Mouse (Mus musculus): Measurements from ENCODE around the gene Vgll4. TPM values are rescaled to one million over a fixed set of nuclear protein-coding genes. Genes with fewer than 3 reads are reported as not detected.

The Vgll4 gene
- polyA plus RNA-seq, 1 experiment from 2014 or later, result 52.7 TPM

- no peak overlapping the region for H3K27ac ChIP-seq (replicated peaks in 1 of 2; ENCODE audit: control insufficient read depth in 1 of 2, insufficient read depth in 1 of 2, low read depth in 2 of 2, low read length in 2 of 2)
- peaks cover 58 to 94% of the 10 kb centered on the region in 2 experiments for H3K4me1 ChIP-seq (ENCODE audit: control insufficient read depth in 2 of 2, insufficient read depth in 2 of 2, low read length in 2 of 2)
- no peaks in the 10 kb centered on the region for H3K27me3 ChIP-seq (ENCODE audit: control insufficient read depth, insufficient read depth, low read length)
- no peak for ATAC-seq (ENCODE audit: insufficient number of reproducible peaks, insufficient read depth, low FRiP score, low read depth)
- no peak overlapping the region for H3K4me3 ChIP-seq (ENCODE audit: control insufficient read depth in 1 of 2, insufficient read depth in 1 of 2, low read depth in 1 of 2, low read length in 2 of 2)
- WGBS, result 84% methylated on average over 6 of the region's 6 CpGs
- H3K4me2 ChIP-seq (ENCODE audit: low read length), result no peak overlapping the region
- H3K9me3 ChIP-seq (ENCODE audit: control insufficient read depth, low read length), result no peaks in the 10 kb centered on the region
- H3K36me3 ChIP-seq (ENCODE audit: control insufficient read depth, insufficient read depth, low read length), result peaks cover 38% of the 10 kb centered on the region
- H3K9ac ChIP-seq (ENCODE audit: low read length), result no peak overlapping the region
Measured at GRCm38 (mm10) chr6:114886012-114886411, 83.8 kb downstream of the Vgll4 start.

GRCm38 (mm10) chr6:114885129-114885528 lies 84.7 kb downstream of the Vgll4 start:
- ATAC-seq (ENCODE audit: insufficient number of reproducible peaks, insufficient read depth, low FRiP score, low read depth), result no peak
- no peaks in the 10 kb centered on the region for H3K9me3 ChIP-seq (ENCODE audit: control insufficient read depth, low read length)
- no peak overlapping the region for H3K9ac ChIP-seq (ENCODE audit: low read length)
- H3K36me3 ChIP-seq (ENCODE audit: control insufficient read depth, insufficient read depth, low read length), result peaks cover 40% of the 10 kb centered on the region
- H3K27ac ChIP-seq (replicated peaks in 1 of 2; ENCODE audit: control insufficient read depth in 1 of 2, insufficient read depth in 1 of 2, low read depth in 2 of 2, low read length in 2 of 2), result peak overlapping the region in 1 of 2 experiments; percentile 91; a peak in 2 of 4 replicates
- H3K4me1 ChIP-seq (ENCODE audit: control insufficient read depth in 2 of 2, insufficient read depth in 2 of 2, low read length in 2 of 2), result peaks cover 54 to 94% of the 10 kb centered on the region in 2 experiments
- H3K4me2 ChIP-seq (ENCODE audit: low read length), result no peak overlapping the region
- no peaks in the 10 kb centered on the region for H3K27me3 ChIP-seq (ENCODE audit: control insufficient read depth, insufficient read depth, low read length)
- H3K4me3 ChIP-seq (ENCODE audit: control insufficient read depth in 1 of 2, insufficient read depth in 1 of 2, low read depth in 1 of 2, low read length in 2 of 2), result no peak overlapping the region
- 78% methylated on average over 5 of the region's 5 CpGs for WGBS

- no peaks in the 10 kb centered on the region for H3K27me3 ChIP-seq (ENCODE audit: control insufficient read depth, insufficient read depth, low read length)
- peak; percentile 64; the same call in 1 of the 2 replicates for ATAC-seq (ENCODE audit: insufficient number of reproducible peaks, insufficient read depth, low FRiP score, low read depth)
- H3K27ac ChIP-seq (replicated peaks in 1 of 2; ENCODE audit: control insufficient read depth in 1 of 2, insufficient read depth in 1 of 2, low read depth in 2 of 2, low read length in 2 of 2), result peak overlapping the region; percentile 84 to 91
- WGBS, result 6% methylated on average over 9 of the region's 9 CpGs
- peak overlapping the region; percentile 14 for H3K4me2 ChIP-seq (ENCODE audit: low read length)
- no peaks in the 10 kb centered on the region for H3K9me3 ChIP-seq (ENCODE audit: control insufficient read depth, low read length)
- no peak overlapping the region for H3K4me3 ChIP-seq (ENCODE audit: control insufficient read depth in 1 of 2, insufficient read depth in 1 of 2, low read depth in 1 of 2, low read length in 2 of 2)
- H3K36me3 ChIP-seq (ENCODE audit: control insufficient read depth, insufficient read depth, low read length), result peaks cover 34% of the 10 kb centered on the region
- H3K9ac ChIP-seq (ENCODE audit: low read length), result peak overlapping the region; percentile 46
- peaks cover 59 to 97% of the 10 kb centered on the region in 2 experiments for H3K4me1 ChIP-seq (ENCODE audit: control insufficient read depth in 2 of 2, insufficient read depth in 2 of 2, low read length in 2 of 2)
Measured at GRCm38 (mm10) chr6:114883261-114883740, 86.5 kb downstream of the Vgll4 start.

- Histone ChIP-seq H3K27me3 (ENCODE audit: control insufficient read depth, insufficient read depth, low read length) (no peaks in the 10 kb centered on the region), H3K4me1 (ENCODE audit: control insufficient read depth in 2 of 2, insufficient read depth in 2 of 2, low read length in 2 of 2) (peaks cover 59 to 97% of the 10 kb centered on the region in 2 experiments), H3K4me2 (ENCODE audit: low read length) (peak overlapping the region; percentile 14), H3K4me3 (ENCODE audit: control insufficient read depth in 1 of 2, insufficient read depth in 1 of 2, low read depth in 1 of 2, low read length in 2 of 2) (no peak overlapping the region), H3K27ac (replicated peaks in 1 of 2; ENCODE audit: control insufficient read depth in 1 of 2, insufficient read depth in 1 of 2, low read depth in 2 of 2, low read length in 2 of 2) (peak overlapping the region; percentile 84 to 91), H3K9me3 (ENCODE audit: control insufficient read depth, low read length) (no peaks in the 10 kb centered on the region), H3K9ac (ENCODE audit: low read length) (peak overlapping the region; percentile 46), H3K36me3 (ENCODE audit: control insufficient read depth, insufficient read depth, low read length) (peaks cover 28% of the 10 kb centered on the region)
- 37% methylated on average over 7 of the region's 7 CpGs for WGBS
- no peak for ATAC-seq (ENCODE audit: insufficient number of reproducible peaks, insufficient read depth, low FRiP score, low read depth)
Measured at GRCm38 (mm10) chr6:114882675-114883074, 87.1 kb downstream of the Vgll4 start.

GRCm38 (mm10) chr6:114882212-114882611 lies 87.6 kb downstream of the Vgll4 start:
- ATAC-seq (ENCODE audit: insufficient number of reproducible peaks, insufficient read depth, low FRiP score, low read depth), result no peak
- Histone ChIP-seq H3K36me3 (ENCODE audit: control insufficient read depth, insufficient read depth, low read length) (peaks cover 23% of the 10 kb centered on the region), H3K27me3 (ENCODE audit: control insufficient read depth, insufficient read depth, low read length) (no peaks in the 10 kb centered on the region), H3K27ac (replicated peaks in 1 of 2; ENCODE audit: control insufficient read depth in 1 of 2, insufficient read depth in 1 of 2, low read depth in 2 of 2, low read length in 2 of 2) (peak overlapping the region; percentile 84 to 91), H3K4me2 (ENCODE audit: low read length) (0 out of 2 replicates have a peak overlapping the region, but pooled peaks have one; percentile 14), H3K9ac (ENCODE audit: low read length) (peak overlapping the region; percentile 46), H3K4me1 (ENCODE audit: control insufficient read depth in 2 of 2, insufficient read depth in 2 of 2, low read length in 2 of 2) (peaks cover 58 to 97% of the 10 kb centered on the region in 2 experiments), H3K4me3 (ENCODE audit: control insufficient read depth in 1 of 2, insufficient read depth in 1 of 2, low read depth in 1 of 2, low read length in 2 of 2) (no peak overlapping the region), H3K9me3 (ENCODE audit: control insufficient read depth, low read length) (no peaks in the 10 kb centered on the region)
- WGBS, result 46% methylated on average over 5 of the region's 5 CpGs

- ATAC-seq (ENCODE audit: insufficient number of reproducible peaks, insufficient read depth, low FRiP score, low read depth), result no peak
- Histone ChIP-seq H3K36me3 (ENCODE audit: control insufficient read depth, insufficient read depth, low read length) (peaks cover 18% of the 10 kb centered on the region; the same call in 1 of the 2 replicates), H3K4me1 (ENCODE audit: control insufficient read depth in 2 of 2, insufficient read depth in 2 of 2, low read length in 2 of 2) (peaks cover 68 to 99% of the 10 kb centered on the region in 2 experiments), H3K9ac (ENCODE audit: low read length) (no peak overlapping the region), H3K4me3 (ENCODE audit: control insufficient read depth in 1 of 2, insufficient read depth in 1 of 2, low read depth in 1 of 2, low read length in 2 of 2) (no peak overlapping the region), H3K27me3 (ENCODE audit: control insufficient read depth, insufficient read depth, low read length) (no peaks in the 10 kb centered on the region), H3K4me2 (ENCODE audit: low read length) (no peak overlapping the region), H3K27ac (replicated peaks in 1 of 2; ENCODE audit: control insufficient read depth in 1 of 2, insufficient read depth in 1 of 2, low read depth in 2 of 2, low read length in 2 of 2) (peak overlapping the region in 1 of 2 experiments; percentile 91; a peak in 2 of 4 replicates), H3K9me3 (ENCODE audit: control insufficient read depth, low read length) (no peaks in the 10 kb centered on the region)
- 17% methylated on average over 4 of the region's 4 CpGs for whole genome bisulfite sequencing
Measured at GRCm38 (mm10) chr6:114880798-114881197, 89.0 kb downstream of the Vgll4 start.

GRCm38 (mm10) chr6:114878841-114879520 lies 90.8 kb downstream of the Vgll4 start:
- Histone ChIP-seq H3K4me1 (ENCODE audit: control insufficient read depth in 2 of 2, insufficient read depth in 2 of 2, low read length in 2 of 2) (peaks cover 73 to 99% of the 10 kb centered on the region in 2 experiments), H3K36me3 (ENCODE audit: control insufficient read depth, insufficient read depth, low read length) (peaks cover 5% of the 10 kb centered on the region; the same call in 1 of the 2 replicates), H3K9ac (ENCODE audit: low read length) (peak overlapping the region; percentile 32; the same call in 1 of the 2 replicates), H3K4me3 (ENCODE audit: control insufficient read depth in 1 of 2, insufficient read depth in 1 of 2, low read depth in 1 of 2, low read length in 2 of 2) (no peak overlapping the region), H3K9me3 (ENCODE audit: control insufficient read depth, low read length) (no peaks in the 10 kb centered on the region), H3K4me2 (ENCODE audit: low read length) (peak overlapping the region; percentile 1; the same call in 1 of the 2 replicates), H3K27ac (replicated peaks in 1 of 2; ENCODE audit: control insufficient read depth in 1 of 2, insufficient read depth in 1 of 2, low read depth in 2 of 2, low read length in 2 of 2) (peak overlapping the region; percentile 30 to 35; a peak in 3 of 4 replicates), H3K27me3 (ENCODE audit: control insufficient read depth, insufficient read depth, low read length) (no peaks in the 10 kb centered on the region)
- no peak for ATAC-seq (ENCODE audit: insufficient number of reproducible peaks, insufficient read depth, low FRiP score, low read depth)
- WGBS, result 55% methylated on average over 19 of the region's 19 CpGs

Measured in heart, embryonic 14.5 days (tissue).